Mouse (Mus musculus) heart, adult 18-20 months (tissue): ENCODE data around the gene Olfr69. TPM values are rescaled to one million over a fixed set of nuclear protein-coding genes. Genes with fewer than 3 reads are reported as not detected.

Experiments
- total RNA-seq, 2 experiments: library from RNA; stranded (reverse); gene quantifications; 2 replicates each; pipeline ENCODE4 v1.2.3; 2021

Olfr69 gene
- total RNA-seq, 2 experiments from 2014 or later: not detected

Other genes with a start within 250 kb of the Olfr69 start
- not detected for gene Olfr612, start 228.9 kb downstream of the Olfr69 start, total RNA-seq
- gene Olfr613, start 223.5 kb downstream of the Olfr69 start, total RNA-seq: not detected
- not detected for gene Olfr615, start 215.5 kb downstream of the Olfr69 start, total RNA-seq
- not detected for gene Olfr616, start 202.5 kb downstream of the Olfr69 start, total RNA-seq
- not detected for gene Olfr617, start 198.5 kb downstream of the Olfr69 start, total RNA-seq
- not detected for gene Olfr618, start 181.5 kb downstream of the Olfr69 start, total RNA-seq
- gene Olfr619, start 171.0 kb downstream of the Olfr69 start, total RNA-seq: not detected
- not detected for gene Olfr620, start 159.1 kb downstream of the Olfr69 start, total RNA-seq
- gene Olfr622, start 128.9 kb downstream of the Olfr69 start, total RNA-seq: not detected
- not detected for gene Olfr623, start 107.9 kb downstream of the Olfr69 start, total RNA-seq
- not detected for gene Olfr624, start 100.4 kb downstream of the Olfr69 start, total RNA-seq
- gene Olfr625-ps1, start 88.9 kb downstream of the Olfr69 start, total RNA-seq: not detected
- gene Olfr243, start 56.9 kb downstream of the Olfr69 start, total RNA-seq: not detected
- gene Olfr628, start 41.2 kb downstream of the Olfr69 start, total RNA-seq: not detected
- not detected for gene Olfr629, start 26.7 kb downstream of the Olfr69 start, total RNA-seq
- gene Olfr630, start 14.3 kb downstream of the Olfr69 start, total RNA-seq: not detected
- not detected for gene Olfr68, start 8.1 kb upstream of the Olfr69 start, total RNA-seq
- not detected for gene Olfr67, start 20.2 kb upstream of the Olfr69 start, total RNA-seq
- gene Hbb-bt, start 42.4 kb upstream of the Olfr69 start, total RNA-seq: 1,000 to 10,000 TPM; 1,004 to 1,120 TPM
- gene Hbb-bs, start 56.5 kb upstream of the Olfr69 start, total RNA-seq: over 10,000 TPM; 10,167 to 10,648 TPM
- gene Hbb-bh2, start 68.9 kb upstream of the Olfr69 start, total RNA-seq: not detected
- not detected for gene Hbb-bh1, start 71.6 kb upstream of the Olfr69 start, total RNA-seq
- not detected for gene Hbb-y, start 81.6 kb upstream of the Olfr69 start, total RNA-seq
- gene Olfr66, start 114.7 kb upstream of the Olfr69 start, total RNA-seq: not detected
- gene Olfr64, start 122.9 kb upstream of the Olfr69 start, total RNA-seq: not detected
- not detected for gene Olfr65, start 131.9 kb upstream of the Olfr69 start, total RNA-seq
- not detected for gene Olfr631, start 157.2 kb upstream of the Olfr69 start, total RNA-seq
- gene Olfr632, start 162.8 kb upstream of the Olfr69 start, total RNA-seq: not detected
- not detected for gene Olfr633, start 172.8 kb upstream of the Olfr69 start, total RNA-seq
- not detected for gene Olfr635, start 199.6 kb upstream of the Olfr69 start, total RNA-seq
- not detected for gene Olfr638, start 227.2 kb upstream of the Olfr69 start, total RNA-seq
- under 1 TPM; 0.05 TPM for gene Olfr639, start 245.7 kb upstream of the Olfr69 start, total RNA-seq